Mouse (Mus musculus) urinary bladder, postnatal 36 days (tissue): ENCODE measurements at regions not wholly inside any gene's neighbourhood (a gene's known extent, or its start where the extent isn't known, plus 50 kb on each side); places are given as distances from the start of the nearest gene placed in this dataset.
"Not testable (repeated sequence)": the region's sequence is repeated elsewhere in the genome, so short reads cannot be mapped to it uniquely, and the experiment has no call there.

Experiments
- DNase-seq, 2 experiments: peaks; one replicate each; pipeline ENCODE4 v3.0.0; 2022; ENCODE audit warnings: low spot score in 2 of 2, mixed read lengths in 1 of 2

DNA sequence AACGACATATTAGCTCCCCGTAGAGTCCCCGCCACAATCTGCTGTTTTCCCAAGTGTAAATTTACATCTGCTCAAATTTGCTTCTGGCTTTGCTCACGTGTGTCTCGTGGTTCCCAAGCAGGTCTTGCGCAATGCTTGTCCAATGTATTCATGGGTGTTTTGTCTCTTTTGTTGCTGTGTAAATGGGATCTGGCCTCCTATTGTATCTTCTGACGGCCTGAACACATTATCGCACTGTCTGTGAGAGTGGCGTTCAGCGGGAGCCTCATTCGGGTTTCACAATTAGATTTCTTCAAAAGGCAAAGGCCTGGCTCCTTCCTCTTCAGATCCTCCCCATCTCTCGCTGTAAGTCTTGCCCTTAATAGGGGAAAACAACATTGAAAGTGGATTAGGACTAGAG lies 274.5 kb downstream of the Fam19a5 start:
- DNase-seq = no peak

DNA sequence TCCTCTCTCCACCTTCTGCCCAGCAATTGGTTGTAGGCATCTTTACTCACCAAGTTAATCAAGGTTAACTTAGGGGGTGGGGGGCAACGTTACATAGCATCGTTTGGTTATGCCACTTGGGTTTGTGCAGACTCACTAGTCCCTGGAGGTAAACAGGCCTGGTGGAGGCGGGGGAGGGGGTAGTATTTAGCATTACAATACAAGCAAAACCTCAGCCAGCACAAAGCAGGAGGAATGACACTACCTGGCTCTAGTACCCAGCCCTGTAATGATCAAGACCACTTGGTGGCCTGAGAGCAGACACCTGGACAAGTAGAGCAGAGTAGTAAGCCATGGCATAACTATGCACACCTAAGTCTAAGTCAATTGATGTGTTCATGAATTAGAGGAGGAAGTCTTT lies 298.0 kb downstream of the Fam19a5 start:
- no peak for DNase-seq

DNA sequence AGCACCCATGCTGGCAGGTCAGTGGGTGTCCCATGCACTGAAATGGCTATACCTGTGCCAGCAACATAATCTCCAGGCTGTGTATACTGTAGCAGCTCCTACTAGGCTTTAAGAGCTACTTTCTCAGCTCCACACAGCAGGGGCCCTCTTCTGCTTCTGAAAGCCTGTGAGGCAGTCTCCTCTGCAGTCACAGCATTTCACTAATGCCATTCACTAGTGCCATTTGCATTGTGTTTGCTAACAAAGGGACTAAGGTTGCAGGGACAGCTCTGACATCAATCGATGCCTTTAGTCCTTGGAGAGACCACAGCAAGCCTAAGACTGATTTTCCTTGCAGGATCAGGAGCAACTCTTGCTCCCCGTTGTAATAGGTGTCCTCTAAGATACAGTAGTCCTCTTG lies 315.0 kb downstream of the Fam19a5 start:
- DNase-seq = no peak

DNA sequence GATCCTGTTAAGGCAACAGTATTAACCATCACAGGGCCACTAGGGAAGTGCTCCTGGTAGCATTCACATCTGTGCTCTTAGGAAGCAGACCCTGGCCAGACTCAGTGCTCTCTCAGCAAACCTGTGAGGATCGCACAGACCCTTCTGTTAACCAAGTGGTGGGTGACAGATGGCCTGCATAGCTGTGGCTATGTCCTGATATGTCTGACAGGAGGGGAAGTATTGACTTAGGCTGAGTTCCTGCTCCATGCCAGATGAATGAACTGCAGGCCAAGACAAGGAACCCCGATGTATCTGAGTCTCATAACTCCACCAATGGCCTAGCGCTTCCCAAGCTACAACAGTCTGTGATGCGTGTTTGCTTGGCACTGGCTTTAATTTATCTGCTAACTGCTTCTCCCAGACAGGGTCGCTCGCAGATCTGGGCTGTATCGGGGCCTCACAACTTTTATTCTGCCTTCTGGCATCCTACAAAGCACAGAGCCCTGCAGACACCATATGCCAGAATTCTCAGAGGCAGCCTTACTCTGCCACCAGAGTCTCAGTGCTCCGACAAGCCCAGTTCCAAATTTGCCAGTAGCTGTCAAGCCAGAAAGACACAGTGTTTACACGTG lies 332.3 kb downstream of the Fam19a5 start:
- no peak for DNase-seq

DNA sequence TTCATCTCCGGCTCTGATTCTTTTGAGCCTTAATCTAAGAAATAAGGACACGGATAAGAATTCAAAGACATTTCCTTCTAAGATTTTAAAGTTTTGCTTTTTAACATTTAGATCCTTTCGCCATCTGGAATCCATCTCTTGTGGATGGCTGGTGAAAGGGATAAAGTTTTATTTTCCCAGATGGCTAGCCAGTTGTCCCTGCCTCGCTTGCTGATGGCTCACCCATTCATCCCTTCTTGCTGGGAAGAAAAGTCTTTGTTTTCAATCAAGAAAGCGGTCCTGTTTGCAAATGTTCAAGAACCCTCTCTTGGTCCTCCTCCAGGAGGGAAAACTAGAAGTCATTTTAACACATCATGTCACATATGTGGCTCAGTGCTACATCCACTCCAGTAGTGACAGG lies 346.8 kb downstream of the Fam19a5 start:
- no peak for DNase-seq

DNA sequence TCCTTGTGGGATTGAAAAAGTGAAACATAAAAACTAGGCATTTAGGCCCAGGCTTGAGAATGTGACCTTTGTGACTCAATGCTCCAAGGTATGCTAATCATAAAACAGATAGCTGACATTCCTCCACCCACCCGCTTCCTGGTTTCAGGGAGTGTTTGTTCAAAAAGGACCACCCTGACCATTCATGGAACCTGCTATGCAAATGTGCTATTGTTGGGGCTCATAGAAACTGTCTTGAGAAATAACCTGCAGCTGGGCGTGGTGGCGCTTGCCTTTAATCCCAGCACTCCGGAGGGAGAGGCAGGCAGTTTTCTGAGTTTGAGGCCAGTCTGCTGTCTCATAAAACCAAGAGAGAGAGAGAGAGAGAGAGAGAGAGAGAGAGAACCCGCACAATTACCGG lies 350.8 kb downstream of the Fam19a5 start:
- DNase-seq = not testable (repeated sequence)

DNA sequence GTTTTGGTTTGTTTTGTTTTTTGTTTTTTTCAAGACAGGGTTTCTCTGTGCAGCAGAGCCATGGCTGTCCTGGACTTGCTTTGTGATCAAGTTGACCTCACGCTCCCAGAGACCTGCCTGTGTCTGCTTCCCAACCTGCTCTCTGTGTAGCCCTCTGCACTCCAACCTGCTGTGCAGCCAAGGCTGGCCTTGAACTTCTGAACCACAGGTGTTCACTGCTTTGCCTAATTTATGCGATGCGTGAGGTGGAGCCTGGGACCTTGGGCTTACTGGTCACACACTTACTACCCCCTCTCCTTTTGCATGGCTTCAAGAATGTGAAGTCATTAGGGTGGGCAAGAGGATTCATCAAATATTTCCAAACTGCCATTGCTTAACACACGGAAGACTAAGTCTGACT lies 354.6 kb downstream of the Fam19a5 start:
- no peak for DNase-seq

DNA sequence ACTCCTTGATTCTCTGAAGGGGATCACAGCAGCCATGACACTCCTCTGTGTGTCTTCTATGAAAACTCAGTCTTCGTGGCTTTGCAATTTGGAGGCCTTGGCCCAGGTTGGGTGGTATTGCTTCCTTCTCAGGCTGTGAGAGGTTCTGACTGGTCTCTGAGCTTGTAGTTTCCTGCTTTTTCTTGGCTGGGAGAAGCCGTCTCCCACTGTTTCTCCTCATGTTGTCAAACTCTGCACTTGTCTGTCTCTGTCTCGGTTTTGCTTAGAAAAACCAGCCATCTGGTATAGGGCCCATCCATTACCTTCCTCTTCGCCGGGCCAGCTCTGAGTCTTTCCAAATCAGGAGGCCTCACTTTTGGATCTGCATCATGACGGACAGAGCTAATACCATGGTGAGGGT lies 360.3 kb downstream of the Fam19a5 start:
- DNase-seq = no peak

DNA sequence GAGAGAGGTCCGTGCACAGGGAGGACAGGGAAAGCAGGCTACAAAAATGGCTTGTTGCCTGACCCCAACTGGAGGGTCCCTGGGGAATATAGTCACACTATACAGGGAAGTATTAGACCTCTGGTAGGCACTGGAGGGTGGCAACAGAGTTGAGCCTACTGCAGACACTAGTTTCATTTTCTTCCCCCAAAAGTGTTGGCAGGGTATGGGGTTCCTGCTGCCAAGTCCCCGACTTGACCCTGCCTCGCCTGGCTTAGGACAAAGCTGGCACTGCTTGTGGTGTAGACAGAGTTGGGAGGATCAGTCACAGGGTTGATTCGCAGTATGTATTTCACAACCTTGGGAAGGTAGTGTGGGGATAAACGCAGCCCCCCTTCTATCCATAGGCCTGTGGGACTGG lies 362.2 kb downstream of the Fam19a5 start:
- peak in 1 of 2 experiments; percentile 33 for DNase-seq

DNA sequence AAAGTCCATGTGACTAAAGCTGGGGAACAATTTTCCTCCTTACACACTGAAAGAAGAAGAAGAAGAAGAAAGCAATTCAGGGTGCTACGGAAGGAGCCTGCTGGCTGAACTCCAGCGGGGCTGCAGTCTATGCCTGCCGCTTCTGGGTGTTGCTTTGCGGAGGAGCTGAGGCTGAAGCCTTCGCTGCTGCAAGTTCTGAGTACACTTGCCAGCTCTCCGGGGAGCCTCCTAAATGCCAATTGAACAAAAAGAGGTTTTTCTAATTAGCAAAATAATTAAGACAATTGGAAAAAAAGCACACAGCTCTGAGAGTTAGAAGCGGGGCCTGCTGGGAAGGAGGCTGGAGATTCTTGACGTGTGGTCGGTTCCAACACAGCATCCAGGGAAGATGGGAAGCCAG lies 378.0 kb downstream of the Fam19a5 start:
- DNase-seq = no peak

DNA sequence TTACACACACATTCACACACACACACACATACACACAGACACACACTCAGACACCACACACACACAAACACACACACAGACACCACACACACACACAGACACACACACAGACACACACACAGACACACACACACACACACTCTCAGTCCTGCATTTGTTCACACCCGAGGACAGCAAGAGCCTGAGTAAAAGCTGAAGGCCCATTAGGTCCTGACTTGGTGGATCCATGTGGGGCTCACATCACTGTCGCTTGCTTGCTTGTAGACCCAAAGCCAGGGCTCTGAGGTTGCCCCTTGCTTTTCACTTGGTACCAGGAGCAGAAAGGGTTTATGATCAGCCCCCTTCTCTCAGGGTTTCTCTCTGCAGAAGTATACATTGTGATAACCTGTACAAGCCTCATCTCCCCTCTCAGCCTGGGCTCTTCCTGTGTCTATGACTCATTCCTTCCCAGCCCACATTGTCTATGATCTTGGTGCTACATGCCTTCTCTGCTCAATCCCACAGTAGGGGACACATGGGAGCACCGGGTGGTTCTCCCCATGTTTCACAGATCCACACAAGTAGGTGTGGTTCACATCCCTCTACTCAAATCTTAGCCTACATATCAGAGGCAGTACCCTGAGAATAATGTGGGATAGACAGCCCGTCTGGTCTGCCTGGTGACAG lies 378.8 kb downstream of the Fam19a5 start:
- DNase-seq = no peak

DNA sequence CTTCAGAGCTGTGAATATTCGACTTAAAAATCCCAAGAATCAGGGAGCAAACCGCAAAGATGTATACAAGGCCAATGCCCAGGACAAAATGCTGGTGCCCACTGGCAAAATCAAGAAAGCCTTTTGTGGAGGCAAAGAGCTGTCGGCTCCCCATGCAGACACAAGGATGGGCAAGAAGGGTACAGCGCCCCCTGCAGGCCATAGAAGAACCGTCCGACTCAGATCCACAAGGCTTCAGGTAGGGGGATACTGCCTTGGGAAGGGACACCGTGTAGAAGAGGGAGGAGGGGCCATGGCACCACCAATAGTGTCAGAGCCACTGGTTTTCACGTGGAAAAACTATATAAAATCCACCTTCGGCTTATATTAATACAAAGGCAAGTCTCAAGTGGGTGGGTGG lies 379.8 kb downstream of the Fam19a5 start:
- no peak for DNase-seq

DNA sequence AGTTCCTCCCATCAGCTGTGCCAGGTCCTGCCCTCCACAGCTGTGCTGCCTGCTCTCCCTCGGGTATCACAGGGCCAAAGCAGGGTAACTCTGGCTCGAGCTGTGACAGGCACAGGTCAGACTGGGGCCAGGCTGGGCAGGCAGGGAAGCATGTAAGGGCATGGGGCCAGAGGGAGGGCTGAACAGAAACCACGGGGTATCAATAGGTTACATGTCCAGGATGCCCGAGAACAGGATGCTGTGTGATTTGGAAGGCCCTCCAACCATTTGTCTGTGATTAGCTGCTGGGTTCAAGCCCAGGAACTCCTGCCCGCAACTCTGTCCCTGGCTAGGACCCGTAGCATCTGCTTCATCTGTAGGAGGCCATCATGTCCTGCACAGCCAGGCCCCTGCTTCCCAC lies 391.9 kb downstream of the Fam19a5 start:
- no peak for DNase-seq

DNA sequence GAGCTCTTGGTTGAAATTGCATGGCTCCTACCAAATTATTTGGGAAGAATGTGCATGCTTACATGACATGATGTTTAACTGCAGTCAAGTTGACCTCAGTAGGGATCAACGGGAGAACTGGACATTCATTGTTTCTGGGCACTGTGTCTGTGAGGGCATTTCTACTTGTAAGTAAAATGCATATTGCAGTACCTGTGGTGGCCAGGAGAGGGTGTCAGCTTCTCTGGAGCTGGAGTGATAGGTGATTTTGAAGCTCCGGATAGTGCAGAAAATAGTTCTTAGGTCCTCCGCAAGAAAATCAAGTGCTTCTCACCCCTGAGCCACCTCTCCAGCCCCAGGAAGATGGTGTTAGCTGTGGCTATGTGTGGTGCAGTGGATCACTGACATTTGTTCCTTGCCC lies 396.7 kb downstream of the Fam19a5 start:
- DNase-seq = no peak

DNA sequence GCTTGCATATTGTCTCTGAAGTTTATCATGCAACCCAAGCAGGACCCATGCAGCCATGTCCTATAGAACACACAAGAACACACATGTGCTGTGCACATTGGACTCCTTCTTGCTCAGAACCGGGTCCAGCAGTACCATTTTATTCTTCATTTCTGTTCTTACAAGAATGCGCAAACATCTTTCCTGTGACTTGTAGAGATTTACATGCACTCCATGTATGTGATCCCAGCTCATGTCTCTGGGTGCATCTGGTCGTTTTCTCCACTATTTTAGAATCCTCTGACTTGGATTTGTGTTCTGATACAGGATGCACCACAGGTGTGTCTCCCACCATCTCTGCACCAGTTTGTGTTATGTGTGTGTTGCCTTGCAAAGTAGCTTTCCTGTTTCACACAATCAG lies 408.4 kb downstream of the Fam19a5 start:
- no peak for DNase-seq

DNA sequence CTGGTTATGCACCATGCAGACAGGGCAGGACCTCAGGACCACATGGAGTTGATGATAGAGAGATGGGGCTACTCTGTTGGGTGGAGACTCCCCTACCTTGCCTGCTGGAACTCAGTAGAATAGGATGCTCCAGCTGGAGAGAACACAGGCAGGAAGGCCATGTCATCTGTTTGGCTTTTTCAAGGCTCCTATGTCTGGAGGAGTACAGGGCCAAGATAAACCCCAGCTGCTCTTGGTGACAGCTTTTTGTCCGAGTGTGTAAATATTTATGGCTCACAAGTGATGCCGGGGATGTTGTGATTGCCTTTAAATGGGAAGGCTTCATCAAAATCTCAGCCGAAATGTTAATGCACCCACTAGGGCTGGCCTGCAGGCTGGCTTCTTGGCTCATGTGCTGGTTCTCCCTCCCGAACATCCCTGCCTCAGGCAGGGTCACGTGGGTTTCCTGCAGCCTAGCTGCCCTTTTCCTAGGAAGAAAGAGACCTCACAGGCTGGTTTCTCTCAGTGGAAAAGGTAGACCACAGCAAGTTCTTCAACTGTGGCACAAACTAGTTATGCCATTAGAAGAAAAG lies 411.7 kb downstream of the Fam19a5 start:
- DNase-seq = no peak

DNA sequence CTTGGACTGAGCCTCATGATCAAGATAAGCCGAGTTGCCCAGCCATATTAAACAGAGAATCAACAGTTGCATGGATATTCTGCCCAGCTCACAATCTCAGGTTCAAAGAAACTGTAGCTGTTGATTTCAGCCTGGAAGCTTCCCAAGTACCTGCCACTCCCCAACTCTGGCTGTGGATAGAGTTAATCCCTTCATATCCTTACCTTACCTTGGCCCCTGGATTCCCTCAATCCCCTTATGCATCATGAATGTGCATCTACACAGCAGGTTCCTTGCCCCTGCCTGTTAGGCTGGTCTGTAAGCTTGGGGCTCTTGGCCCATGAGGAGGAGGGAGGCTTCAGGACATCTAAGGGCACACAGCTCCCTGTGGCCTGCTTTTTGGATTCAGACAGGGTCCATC lies 414.8 kb downstream of the Fam19a5 start:
- DNase-seq = no peak

DNA sequence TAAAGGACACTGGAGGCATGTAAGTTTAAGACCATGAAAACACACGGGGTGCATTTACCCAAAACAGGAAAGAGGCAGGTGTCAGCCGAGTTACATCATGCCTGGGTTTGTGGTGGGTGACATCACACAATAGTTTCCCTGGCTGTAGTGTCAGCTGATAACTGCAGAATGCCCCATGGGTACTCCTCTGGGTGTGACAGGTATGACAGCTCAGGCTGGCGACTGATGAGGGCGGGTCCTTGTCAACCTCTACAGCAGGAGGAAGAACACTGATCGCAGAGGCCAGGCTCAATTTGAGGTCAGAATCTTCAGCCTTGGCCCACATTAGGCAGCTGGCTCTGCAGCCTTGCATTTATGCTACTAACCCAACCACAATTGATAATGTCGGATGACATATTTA lies 428.5 kb downstream of the Fam19a5 start:
- no peak for DNase-seq

DNA sequence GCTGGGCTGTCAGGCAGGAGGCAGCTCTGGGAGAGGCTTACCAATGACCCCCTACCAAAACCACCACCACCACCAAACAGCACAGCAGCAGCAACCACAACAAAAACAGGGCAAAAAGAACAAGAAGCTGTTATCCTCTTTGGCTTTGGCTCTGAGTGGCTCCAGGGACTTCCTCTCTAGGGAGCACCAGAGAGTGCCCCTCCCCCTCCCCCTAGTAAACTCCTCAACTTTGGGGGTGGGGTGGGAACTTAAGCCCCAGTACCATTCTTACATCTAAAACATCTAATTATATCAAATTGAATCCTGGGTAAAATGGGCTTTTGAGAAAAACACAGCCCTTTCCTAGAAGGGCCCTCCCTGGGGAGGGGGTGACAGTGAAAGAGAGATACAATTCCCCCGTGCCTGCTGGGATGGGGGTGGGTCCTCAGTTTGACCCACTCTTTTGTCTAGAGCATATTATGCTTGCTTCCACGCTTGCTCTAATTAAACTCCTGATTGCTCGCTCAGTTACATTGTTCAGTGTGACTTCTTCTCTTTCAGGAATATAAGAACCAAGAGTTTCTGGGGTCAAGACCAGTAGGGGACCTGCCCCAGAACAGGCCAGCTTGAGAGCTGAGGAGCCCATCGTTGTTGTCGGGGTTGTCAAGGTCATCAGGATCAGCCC lies 443.4 kb downstream of the Fam19a5 start:
- DNase-seq = no peak

DNA sequence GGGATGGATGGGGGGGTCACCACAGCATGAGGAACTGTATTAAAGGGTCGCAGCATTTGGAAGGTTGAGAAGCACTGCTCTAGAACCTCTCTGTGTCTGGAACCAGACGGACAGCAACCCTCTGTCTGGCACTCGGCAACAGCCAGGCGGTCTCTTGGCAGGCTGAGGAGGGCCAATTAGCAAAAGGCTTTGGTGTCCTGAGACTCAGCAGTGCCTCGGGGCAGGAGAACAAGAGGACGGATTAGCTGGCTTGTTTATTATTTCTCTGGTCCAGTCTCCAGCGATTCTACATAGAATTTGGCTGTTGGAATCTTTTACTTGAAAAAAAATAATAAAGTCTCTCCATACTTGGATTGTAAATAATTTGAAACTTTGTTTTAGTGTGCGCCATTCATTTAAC lies 450.4 kb downstream of the Fam19a5 start:
- DNase-seq = no peak

DNA sequence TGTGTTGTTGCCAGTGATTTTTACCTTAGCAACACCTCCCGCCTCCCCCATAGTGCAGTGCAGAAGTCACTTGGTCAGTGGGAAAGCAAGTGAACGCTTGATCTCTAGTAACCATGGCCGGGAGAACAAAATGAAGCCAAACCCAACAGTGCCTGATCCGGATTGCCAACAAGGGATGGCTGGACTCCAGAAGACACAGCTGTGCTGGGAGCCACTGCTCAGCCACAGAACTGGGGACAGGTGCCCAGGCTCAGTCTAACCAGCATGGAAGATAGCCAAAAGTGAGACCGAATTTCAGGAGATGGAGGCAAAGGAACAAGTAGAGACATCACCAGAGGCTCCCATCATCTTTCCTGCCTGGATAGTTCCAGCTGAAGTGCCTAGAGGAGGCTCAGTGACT lies 473.0 kb downstream of the Fam19a5 start:
- DNase-seq = no peak

DNA sequence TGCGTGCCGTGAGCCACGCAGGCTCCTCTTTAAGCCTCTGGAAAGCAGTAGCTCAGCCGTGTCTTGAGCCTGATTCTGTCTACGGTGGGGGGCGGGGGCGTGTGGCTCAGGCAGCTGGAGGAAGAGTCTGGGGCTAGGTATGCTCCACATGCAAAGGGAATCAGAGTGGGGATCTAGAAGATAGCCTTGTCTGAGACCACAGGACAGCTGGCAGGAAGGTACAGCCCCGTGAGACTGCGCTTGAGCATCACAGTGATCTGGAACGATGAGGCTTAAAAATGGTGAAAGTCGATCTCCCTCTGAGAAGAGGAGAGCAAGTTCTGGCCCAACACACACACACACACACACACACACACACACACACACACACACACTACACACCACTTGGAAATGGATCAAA lies 488.7 kb downstream of the Fam19a5 start:
- no peak for DNase-seq

DNA sequence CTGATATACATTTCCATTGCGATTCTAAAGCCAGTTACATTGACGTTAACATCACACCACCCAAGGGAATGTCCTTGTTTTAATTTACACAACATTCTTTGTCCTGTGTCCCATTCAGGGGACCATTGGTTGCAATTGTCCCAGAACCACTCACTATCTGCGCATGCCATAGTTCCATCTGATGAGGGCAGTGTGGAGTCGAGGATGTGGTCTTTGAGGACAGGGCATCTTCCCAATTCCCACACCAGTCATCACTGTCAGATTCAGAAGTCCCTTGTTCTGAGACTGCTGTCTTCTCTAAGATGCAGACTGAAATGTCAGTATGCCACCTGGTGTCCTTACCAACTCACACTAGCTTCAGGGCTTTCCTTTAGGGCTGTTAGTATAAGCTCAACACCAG lies 489.6 kb downstream of the Fam19a5 start:
- no peak for DNase-seq
